ENCODE assay signal across 10 mouse cellular contexts in the genomic region with DNA sequence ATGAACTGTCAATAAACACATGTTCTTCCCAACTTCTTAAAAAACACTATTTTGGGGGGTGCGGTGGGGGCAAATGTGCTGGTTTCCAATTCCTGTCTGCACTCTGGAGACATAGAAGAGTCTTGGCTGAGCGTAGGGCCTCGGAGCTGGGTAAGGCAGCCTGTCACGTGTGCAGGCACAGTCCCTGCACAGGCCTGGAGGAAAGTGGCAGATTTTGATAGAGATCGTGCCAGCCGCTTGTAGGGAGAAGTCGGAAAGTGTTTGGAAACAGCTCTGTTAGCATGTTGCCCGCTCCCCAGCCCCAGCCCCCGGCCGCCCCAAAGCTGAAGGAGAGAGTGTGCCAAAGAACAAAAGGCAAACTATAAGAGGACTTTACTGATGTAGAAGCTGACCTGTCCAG.
DNase-seq lines count a peak whose midpoint lies in the region; ATAC-seq lines count a peak whose summit lies in the region.
"Had no signal": no experiment of that assay in that cellular context is flagged by ENCODE, and none has a peak within 500 bp of the region (broad histone marks: within the 10 kb centered on the region; RNA-seq: fewer than 3 reads in every experiment).

No protein-coding gene starts in this region.

- no peak overlapping the region for H3K9ac ChIP-seq in heart, embryonic 15.5 days
- no peak overlapping the region for H3K9ac ChIP-seq in midbrain, embryonic 14.5 days (replicated peaks; ENCODE audit: low read length)
- H3K9ac ChIP-seq: embryonic facial prominence, embryonic 13.5 days had no signal

- H3K27ac ChIP-seq in heart, embryonic 15.5 days = no peak overlapping the region
- peak overlapping the region; percentile 49; the same call in 1 of the 2 replicates for H3K27ac ChIP-seq in midbrain, embryonic 14.5 days (replicated peaks; ENCODE audit: low read depth, low read length)
- H3K27ac ChIP-seq: embryonic facial prominence, embryonic 13.5 days; macrophage had no signal

- H3K36me3 ChIP-seq in heart, embryonic 15.5 days = no peaks in the 10 kb centered on the region
- H3K36me3 ChIP-seq in midbrain, embryonic 14.5 days (ENCODE audit: control insufficient read depth, insufficient read depth, low read length) = no peaks in the 10 kb centered on the region
- H3K36me3 ChIP-seq: embryonic facial prominence, embryonic 13.5 days had no signal

- DNase-seq in embryo, embryonic 10 days (ENCODE audit: low spot score) = peak; percentile 58
- DNase-seq in embryo, embryonic 10.5 days (ENCODE audit: low spot score) = no peak
- DNase-seq in cerebellum, postnatal 14 days = peak; percentile 65 to 68
- DNase-seq in midbrain, embryonic 14.5 days = peak; percentile 60
- DNase-seq in spleen, adult 18-20 months = no peak
- DNase-seq in thymus, postnatal 25 days = no peak

- H3K27me3 ChIP-seq in heart, embryonic 15.5 days = no peaks in the 10 kb centered on the region
- no peaks in the 10 kb centered on the region for H3K27me3 ChIP-seq in midbrain, embryonic 14.5 days (ENCODE audit: control insufficient read depth, insufficient read depth, low read length)

- 32% methylated on average over 10 of the region's 10 CpGs for WGBS in heart, embryonic 15.5 days
- 23% methylated on average over 10 of the region's 10 CpGs for WGBS in midbrain, embryonic 14.5 days

- H3K9me3 ChIP-seq in heart, embryonic 15.5 days (replicated peaks) = no peaks in the 10 kb centered on the region
- no peaks in the 10 kb centered on the region for H3K9me3 ChIP-seq in midbrain, embryonic 14.5 days (ENCODE audit: control insufficient read depth, low read length)
- H3K9me3 ChIP-seq: embryonic facial prominence, embryonic 13.5 days had no signal

- H3K4me2 ChIP-seq in heart, embryonic 15.5 days = peak overlapping the region; percentile 41; the same call in 1 of the 2 replicates
- 0 out of 2 replicates have a peak overlapping the region, but pooled peaks have one; percentile 13 for H3K4me2 ChIP-seq in midbrain, embryonic 14.5 days (ENCODE audit: low read length)
- H3K4me2 ChIP-seq: embryonic facial prominence, embryonic 13.5 days had no signal

- H3K4me3 ChIP-seq in heart, embryonic 15.5 days = no peak overlapping the region
- H3K4me3 ChIP-seq in midbrain, embryonic 14.5 days (replicated peaks; ENCODE audit: low read depth, low read length) = no peak overlapping the region
- H3K4me3 ChIP-seq: embryonic facial prominence, embryonic 13.5 days had no signal

- no peak for ATAC-seq in heart, embryonic 15.5 days (replicated peaks; ENCODE audit: insufficient number of reproducible peaks, insufficient read depth, low FRiP score, low read depth)
- ATAC-seq in midbrain, embryonic 14.5 days (ENCODE audit: low FRiP score, low TSS enrichment) = peak; percentile 66; the same call in 1 of the 2 replicates
- no peak for ATAC-seq in CD4-positive, CD25-positive, alpha-beta regulatory T cell, adult 4 months

- H3K4me1 ChIP-seq in heart, embryonic 15.5 days (replicated peaks) = peaks cover 11% of the 10 kb centered on the region
- H3K4me1 ChIP-seq in midbrain, embryonic 14.5 days (ENCODE audit: control insufficient read depth, insufficient read depth, low read length) = peaks cover 31% of the 10 kb centered on the region

Comparison
In these comparisons a context has a peak if more than half of its experiments do, and no peak if none do; other contexts are left out.
1. DNase-seq: peak in embryo, embryonic 10 days (single experiment), cerebellum, postnatal 14 days (2 of 2) and midbrain, embryonic 14.5 days (single experiment); none in embryo, embryonic 10.5 days (single experiment), spleen, adult 18-20 months (0 of 2) and thymus, postnatal 25 days (single experiment).